Mouse (Mus musculus) stomach, embryonic 16.5 days (tissue): Measurements from ENCODE around the gene Epb41l5. TPM values are rescaled to one million over a fixed set of nuclear protein-coding genes. Genes with fewer than 3 reads are reported as not detected.

Source experiments
- ATAC-seq: fragments of 200-750 bp; cut with Nextera tagmentation; 2 replicates; pipeline ENCODE4 v1.8.0; 2017; ENCODE audit warnings: moderate number of reproducible peaks, moderate TSS enrichment; ENCODE audit not compliant: insufficient read depth, low FRiP score
- H3K27ac ChIP-seq: fragments of 300-500 bp; sonication (generic); 2 replicates; pipeline ENCODE4 v1.5.1; 2014; ENCODE audit warnings: low read length
- H3K27me3 ChIP-seq: fragments of 300-500 bp; sonication (generic); 2 replicates; pipeline ENCODE4 v1.6.1; 2014; ENCODE audit warnings: low read length, control low read depth, mixed read lengths; ENCODE audit not compliant: control insufficient read depth, insufficient read depth
- H3K36me3 ChIP-seq: fragments of 300-500 bp; sonication (generic); 2 replicates; pipeline ENCODE4 v1.6.1; 2014; ENCODE audit warnings: low read length; ENCODE audit not compliant: control insufficient read depth, insufficient read depth
- H3K4me1 ChIP-seq: fragments of 300-500 bp; sonication (generic); 2 replicates; pipeline ENCODE4 v1.6.1; 2014; ENCODE audit warnings: low read length, control low read depth, mixed read lengths; ENCODE audit not compliant: control insufficient read depth, insufficient read depth
- H3K4me2 ChIP-seq: fragments of 300-500 bp; sonication (generic); 2 replicates; pipeline ENCODE4 v1.6.1; 2014; ENCODE audit warnings: low read depth, low read length, mixed read lengths
- H3K4me3 ChIP-seq: fragments of 300-500 bp; sonication (generic); replicated peaks from 2 replicates; pipeline ENCODE4 v1.5.1; 2014; ENCODE audit warnings: mild to moderate bottlenecking, low read length
- H3K9ac ChIP-seq: fragments of 300-500 bp; sonication (generic); 2 replicates; pipeline ENCODE4 v1.6.1; 2014; ENCODE audit warnings: low read length
- H3K9me3 ChIP-seq: fragments of 300-500 bp; sonication (generic); replicated peaks from 2 replicates; pipeline ENCODE4 v1.6.1; 2016; ENCODE audit warnings: low read length, control low read depth; ENCODE audit not compliant: control insufficient read depth
- WGBS: fragments of 180-500 bp; shearing (Covaris S2); extraction: QIAGEN DNeasy Blood & Tissue Kit; methylation state at CpG from one replicate; pipeline ENCODE4 v1.1.7; 2014; 5-methylcytosine and 5-hydroxymethylcytosine counted together
- polyA plus RNA-seq: library from polyadenylated mRNA; unstranded; fragments of >200 nt; fragmentation: Nextera tagmentation; extraction: Ambion mirVana; gene quantifications from 2 replicates; pipeline ENCODE4 v1.2.1, GENCODE M21; 2015

Epb41l5 gene
- polyA plus RNA-seq, 1 experiment from 2014 or later = 38.6 TPM

DNA sequence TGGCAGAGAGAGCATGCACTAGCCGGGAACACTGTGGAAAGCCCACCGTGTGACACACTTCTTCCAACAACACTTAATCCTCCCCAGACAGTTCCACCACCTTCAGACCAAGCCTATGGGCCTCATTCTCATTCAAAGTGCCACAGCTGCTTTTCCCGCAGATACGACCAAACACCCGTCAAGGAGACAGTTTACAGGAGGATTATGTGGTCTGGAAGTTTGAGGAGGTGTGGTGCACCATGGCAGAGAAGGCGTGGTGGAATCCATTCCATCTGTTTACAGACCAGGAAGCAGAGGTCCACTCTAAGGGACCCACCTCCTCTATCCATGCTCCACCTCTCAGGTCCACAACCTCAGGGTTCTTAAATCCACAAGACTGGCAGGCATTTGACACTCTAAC is 129.5 kb downstream of the Epb41l5 start:
- H3K4me1 ChIP-seq = no peaks in the 10 kb centered on the region
- peak; percentile 31; the same call in 1 of the 2 replicates for ATAC-seq
- no peaks in the 10 kb centered on the region for H3K9me3 ChIP-seq
- no peak overlapping the region for H3K4me2 ChIP-seq
- H3K4me3 ChIP-seq = no peak overlapping the region
- H3K27me3 ChIP-seq = no peaks in the 10 kb centered on the region
- H3K9ac ChIP-seq = no peak overlapping the region
- H3K27ac ChIP-seq = no peak overlapping the region
- WGBS = 40% methylated on average over 6 of the region's 6 CpGs
- H3K36me3 ChIP-seq = no peaks in the 10 kb centered on the region

DNA sequence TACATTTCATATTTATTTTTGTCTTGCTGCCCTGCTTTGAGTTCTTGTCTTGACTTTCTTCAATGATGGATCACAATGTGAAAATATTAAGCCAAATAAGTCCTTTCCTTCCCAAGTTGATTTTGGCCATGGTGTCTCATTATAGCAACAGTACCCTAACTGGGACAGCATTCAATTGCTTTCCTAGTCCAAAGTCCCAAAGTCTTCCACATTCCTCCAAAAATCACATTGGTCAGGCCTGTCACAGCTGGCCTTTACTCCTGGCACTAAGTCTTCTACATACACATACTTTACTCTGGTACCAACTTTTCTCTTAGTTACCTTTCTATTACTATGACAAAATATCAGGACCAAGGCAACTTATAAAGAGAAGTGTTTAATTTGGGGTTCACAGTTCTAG is 130.0 kb downstream of the Epb41l5 start:
- Histone ChIP-seq H3K27me3 (no peaks in the 10 kb centered on the region), H3K4me3 (no peak overlapping the region), H3K27ac (no peak overlapping the region), H3K9ac (no peak overlapping the region), H3K4me2 (no peak overlapping the region), H3K9me3 (no peaks in the 10 kb centered on the region), H3K4me1 (no peaks in the 10 kb centered on the region), H3K36me3 (no peaks in the 10 kb centered on the region)
- ATAC-seq = no peak

DNA sequence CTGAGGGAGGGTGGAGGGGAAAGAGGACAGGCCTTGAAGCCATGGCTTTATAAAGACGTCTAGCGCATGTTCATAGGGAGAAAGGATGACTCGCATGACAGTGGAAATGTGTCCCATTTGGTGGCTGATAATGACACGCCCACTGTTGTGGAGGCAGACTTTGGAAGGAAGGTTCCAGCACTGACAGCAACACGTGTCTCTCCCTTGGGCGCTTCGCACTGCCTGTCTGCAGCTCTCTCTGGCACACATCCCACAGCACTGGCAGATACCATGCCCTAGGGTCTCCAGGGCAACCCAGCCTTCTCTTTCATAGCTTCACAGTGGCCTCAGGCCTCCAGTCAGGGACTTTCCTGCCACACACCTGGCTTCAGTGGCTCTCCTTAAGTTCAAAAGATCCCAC is 130.7 kb downstream of the Epb41l5 start:
- no peak overlapping the region for H3K27ac ChIP-seq
- H3K36me3 ChIP-seq = no peaks in the 10 kb centered on the region
- no peak overlapping the region for H3K9ac ChIP-seq
- H3K4me1 ChIP-seq = no peaks in the 10 kb centered on the region
- H3K4me2 ChIP-seq = no peak overlapping the region
- WGBS = 81% methylated on average over 7 of the region's 7 CpGs
- H3K9me3 ChIP-seq = no peaks in the 10 kb centered on the region
- no peak overlapping the region for H3K4me3 ChIP-seq
- no peaks in the 10 kb centered on the region for H3K27me3 ChIP-seq
- ATAC-seq = no peak

DNA sequence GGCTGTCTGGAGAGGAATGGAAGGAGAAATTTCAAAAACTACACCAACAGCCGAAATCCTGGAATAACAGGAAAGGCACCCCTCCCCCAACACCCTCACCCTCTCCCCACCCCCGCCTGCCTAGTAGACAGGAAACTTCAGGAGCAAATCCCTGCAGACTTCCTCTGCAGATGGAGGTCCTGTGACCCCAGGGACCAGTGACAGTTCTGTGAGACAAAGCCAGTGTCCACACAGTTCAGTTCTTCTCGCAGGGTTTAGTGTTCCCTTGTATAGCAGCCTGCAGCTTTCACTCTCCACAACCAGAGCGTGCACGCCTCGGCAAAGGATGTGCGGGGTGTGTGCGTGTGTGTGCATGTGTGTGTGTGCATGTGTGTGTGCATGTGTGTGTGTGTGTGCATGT is 137.9 kb downstream of the Epb41l5 start:
- 60% methylated on average over 8 of the region's 8 CpGs for WGBS

DNA sequence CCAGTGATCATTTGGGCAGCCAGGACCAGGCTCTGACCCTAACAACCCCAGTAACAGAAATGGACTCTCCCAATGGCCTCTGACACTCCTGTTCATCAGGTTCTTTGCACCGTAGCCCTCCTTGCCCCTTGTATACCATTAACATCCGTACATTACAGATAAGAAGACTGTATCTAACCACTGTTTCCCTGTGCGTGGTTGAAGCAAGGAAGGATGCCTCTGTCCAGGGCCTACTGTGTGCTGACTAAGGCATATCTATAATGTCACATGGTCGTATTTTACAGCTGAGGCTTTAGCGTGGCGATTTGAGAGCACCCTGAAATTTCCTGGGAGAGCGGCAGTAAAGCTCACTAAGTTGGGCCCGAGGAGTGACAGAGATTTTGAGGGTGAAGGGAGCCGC is 138.4 kb downstream of the Epb41l5 start:
- H3K4me3 ChIP-seq = no peak overlapping the region
- H3K4me1 ChIP-seq = peaks cover 2% of the 10 kb centered on the region; the same call in 1 of the 2 replicates
- no peaks in the 10 kb centered on the region for H3K36me3 ChIP-seq
- H3K27me3 ChIP-seq = no peaks in the 10 kb centered on the region
- WGBS = 62% methylated on average over 9 of the region's 9 CpGs
- H3K9ac ChIP-seq = peak overlapping the region; percentile 17; the same call in 1 of the 2 replicates
- no peak overlapping the region for H3K27ac ChIP-seq
- no peak for ATAC-seq
- H3K4me2 ChIP-seq = no peak overlapping the region
- no peaks in the 10 kb centered on the region for H3K9me3 ChIP-seq

More for the DNA sequence above, 137.9 kb downstream of the Epb41l5 start:
- ATAC-seq = no peak
- Histone ChIP-seq H3K9me3 (no peaks in the 10 kb centered on the region), H3K36me3 (no peaks in the 10 kb centered on the region), H3K4me3 (no peak overlapping the region), H3K27me3 (no peaks in the 10 kb centered on the region), H3K27ac (no peak overlapping the region), H3K4me1 (no peaks in the 10 kb centered on the region), H3K9ac (peak overlapping the region; percentile 17; the same call in 1 of the 2 replicates), H3K4me2 (no peak overlapping the region)

DNA sequence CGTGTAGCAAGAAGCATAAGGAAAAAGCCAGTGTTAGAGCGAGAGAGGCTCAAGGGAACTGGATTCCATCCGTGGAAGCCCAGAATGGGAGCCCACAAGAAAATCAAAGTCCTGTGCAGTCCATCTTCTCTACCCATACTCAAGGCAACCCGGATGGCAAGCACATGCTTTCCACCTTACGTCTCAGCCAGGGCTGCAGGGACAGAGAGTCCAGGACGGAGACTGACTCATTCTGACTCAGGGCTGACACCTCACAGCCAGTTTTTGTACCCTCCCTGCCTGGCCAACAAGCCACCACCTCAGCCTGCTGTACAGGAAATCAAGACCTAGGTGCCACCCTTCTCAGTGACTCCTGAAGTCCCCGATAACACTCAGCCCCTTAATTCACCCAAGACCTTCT is 139.3 kb downstream of the Epb41l5 start:
- Histone ChIP-seq H3K4me1 (peaks cover 8% of the 10 kb centered on the region), H3K4me3 (no peak overlapping the region), H3K27me3 (no peaks in the 10 kb centered on the region), H3K9me3 (no peaks in the 10 kb centered on the region), H3K27ac (no peak overlapping the region), H3K4me2 (no peak overlapping the region), H3K9ac (no peak overlapping the region), H3K36me3 (no peaks in the 10 kb centered on the region)
- WGBS = 76% methylated on average over 7 of the region's 7 CpGs
- ATAC-seq = no peak

DNA sequence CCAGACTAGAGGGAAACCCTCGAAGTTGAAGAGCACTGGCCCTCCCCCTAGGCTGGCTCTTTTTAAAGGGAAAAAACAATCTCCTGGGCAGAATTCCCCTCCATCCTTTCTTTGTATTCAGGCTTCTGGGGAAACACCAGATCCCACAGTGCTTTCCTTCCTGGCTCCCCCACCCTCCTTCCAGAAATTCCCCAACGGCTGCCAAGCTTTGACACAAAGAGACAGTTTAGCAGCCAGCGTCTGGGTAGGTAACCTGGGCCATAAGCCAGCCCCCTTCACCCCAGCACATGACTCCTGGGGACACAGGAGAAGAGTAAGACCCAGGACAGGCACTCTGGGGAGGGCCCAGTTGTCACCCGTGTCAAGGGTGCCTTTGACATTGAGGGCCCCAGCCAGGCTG is 140.3 kb downstream of the Epb41l5 start:
- H3K27ac ChIP-seq = no peak overlapping the region
- WGBS = 32% methylated on average over 4 of the region's 4 CpGs
- no peak overlapping the region for H3K4me3 ChIP-seq
- H3K4me2 ChIP-seq = no peak overlapping the region
- H3K9me3 ChIP-seq = no peaks in the 10 kb centered on the region
- no peak overlapping the region for H3K9ac ChIP-seq
- H3K36me3 ChIP-seq = no peaks in the 10 kb centered on the region
- no peak for ATAC-seq
- no peaks in the 10 kb centered on the region for H3K27me3 ChIP-seq
- peaks cover 8% of the 10 kb centered on the region for H3K4me1 ChIP-seq

DNA sequence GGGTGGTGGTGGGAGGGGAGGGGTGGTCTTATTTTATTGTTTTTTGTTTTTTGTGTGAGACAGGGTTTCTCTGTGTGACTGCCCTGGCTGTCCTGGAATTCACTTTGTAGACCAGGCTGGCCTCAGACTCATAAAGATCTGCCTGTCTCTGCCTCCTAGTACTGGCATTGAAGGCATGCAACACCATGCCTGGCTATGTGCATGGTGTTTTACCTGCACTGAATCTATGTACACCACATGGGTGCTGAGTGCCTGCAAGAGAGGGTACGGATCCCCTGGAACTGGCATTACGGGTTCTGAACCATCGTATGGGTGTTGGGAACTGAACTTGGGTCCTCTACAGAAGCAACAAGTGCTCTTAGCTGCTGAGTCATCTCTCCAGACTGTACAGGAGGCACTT is 142.8 kb downstream of the Epb41l5 start:
- H3K27me3 ChIP-seq = no peaks in the 10 kb centered on the region
- no peak overlapping the region for H3K4me3 ChIP-seq
- no peaks in the 10 kb centered on the region for H3K9me3 ChIP-seq
- H3K9ac ChIP-seq = no peak overlapping the region
- peaks cover 20% of the 10 kb centered on the region for H3K4me1 ChIP-seq
- ATAC-seq = no peak
- 84% methylated on average over 3 of the region's 3 CpGs for WGBS
- H3K4me2 ChIP-seq = no peak overlapping the region
- H3K27ac ChIP-seq = no peak overlapping the region
- 0 out of 2 replicates have a peak, but pooled peaks cover 1% of the 10 kb centered on the region for H3K36me3 ChIP-seq

DNA sequence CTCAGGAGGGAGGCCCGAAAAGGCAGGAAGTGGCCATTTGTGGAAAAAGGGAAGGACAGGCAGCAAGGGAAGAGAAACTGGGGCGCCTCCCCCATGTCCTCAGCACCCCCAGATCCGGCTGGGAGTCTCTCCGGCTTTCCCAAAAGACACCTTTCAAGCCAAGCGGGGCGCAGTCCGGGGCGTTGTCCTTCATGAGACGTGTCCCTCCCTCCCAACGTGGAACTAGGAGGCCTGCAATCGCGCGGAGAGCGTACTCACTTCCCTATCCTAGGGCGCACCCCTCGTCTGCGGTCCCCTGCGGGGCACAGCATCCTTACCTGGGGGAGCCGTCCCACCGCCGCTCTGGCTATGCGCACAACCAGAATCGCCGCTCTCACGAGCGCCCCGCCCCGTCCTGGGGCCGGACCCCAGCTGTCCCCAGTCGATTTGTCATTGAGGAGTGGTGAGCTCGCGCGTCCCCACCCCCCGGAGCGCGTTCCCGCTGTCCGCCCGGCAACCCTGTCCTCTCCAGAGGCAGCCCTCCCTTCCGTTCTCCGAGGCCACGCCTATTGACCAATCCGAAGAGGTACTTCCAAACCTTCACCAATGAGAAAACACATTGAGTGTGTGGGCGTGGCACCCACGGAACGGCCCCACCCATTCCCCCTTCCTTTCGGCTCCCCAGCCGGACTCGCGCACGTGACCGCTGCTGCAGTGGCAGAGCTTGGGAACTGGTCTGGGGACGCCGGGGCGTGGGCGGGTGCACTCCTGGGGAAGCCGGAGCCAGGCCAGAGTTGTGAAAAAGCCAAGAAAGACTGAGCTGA is 144.3 kb downstream of the Epb41l5 start, which contains the start of gene Ralb:
Gene Ralb, minus strand, starts transcription at position 535 of the 803 bp plus-strand sequence.
- Histone ChIP-seq H3K27me3 (no peaks in the 10 kb centered on the region), H3K4me3 (peak within 1 kb of the TSS; percentile 70), H3K4me1 (peaks cover 20% of the 10 kb centered on the region), H3K4me2 (peak within 1 kb of the TSS; percentile 82), H3K27ac (peak within 1 kb of the TSS; percentile 83), H3K9me3 (0 out of 2 replicates have a peak, but pooled peaks cover 3% of the 10 kb centered on the region), H3K9ac (peak within 1 kb of the TSS; percentile 86), H3K36me3 (0 out of 2 replicates have a peak, but pooled peaks cover 5% of the 10 kb centered on the region)
- peak; percentile 98 for ATAC-seq
- under 1% methylated on average over 57 of the region's 57 CpGs for WGBS
